ENCODE assay signal across 8 mouse cellular contexts in genomic region chr2:102743918-102744696, GRCm38 (mm10).
DNase-seq lines count a peak whose midpoint lies in the region; ATAC-seq lines count a peak whose summit lies in the region.

No protein-coding gene starts in this region.

- DNase-seq in ovary, adult 18-20 months (ENCODE audit: low spot score), result peak; percentile 12
- DNase-seq in ovary, postnatal 10 days (ENCODE audit: low spot score), result no peak
- peak; percentile 54 to 83 for DNase-seq in kidney, postnatal 25 days
- DNase-seq in right cerebral cortex, postnatal 10 days (ENCODE audit: low spot score in 2 of 2), result peak; percentile 57 to 69
- DNase-seq in cerebellum, adult 11 months, result no peak

- ATAC-seq in activated CD4-positive, CD25-positive, alpha-beta regulatory T cell, adult 4 months, result peak; percentile 30
- ATAC-seq in erythroblast, adult 5-6 weeks (replicated peaks; ENCODE audit: low FRiP score, poor library complexity, severe bottlenecking), result 0 out of 2 replicates have a peak, but pooled peaks have one; percentile 44
- peak; percentile 62 for ATAC-seq in megakaryocyte, adult 5-6 weeks (ENCODE audit: poor library complexity, severe bottlenecking)

Comparison
In these comparisons a context has a peak if more than half of its experiments do, and no peak if none do; other contexts are left out.
1. DNase-seq: peak in ovary, adult 18-20 months (single experiment), kidney, postnatal 25 days (2 of 2) and right cerebral cortex, postnatal 10 days (2 of 2); none in ovary, postnatal 10 days (single experiment) and cerebellum, adult 11 months (single experiment).
2. Peak in every context shown above with its lines, with median percentiles within 50 percentile points of each other: ATAC-seq.